Mouse (Mus musculus): ENCODE data around the gene Mrpl55.
"Not testable (repeated sequence)": the region's sequence is repeated elsewhere in the genome, so short reads cannot be mapped to it uniquely, and the experiment has no call there.

Mrpl55 gene

GRCm38 (mm10) chr11:59191231-59192058 is 10.8 kb upstream of the Mrpl55 start:
- DNase-seq (ENCODE audit: low spot score in 2 of 2), result peak; percentile 84 to 86

GRCm38 (mm10) chr11:59192059-59192386 is 10.3 kb upstream of the Mrpl55 start, which contains the start of gene Guk1:
Guk1 (minus strand) TSS chr11:59192212.
- DNase-seq (ENCODE audit: low spot score in 2 of 2), result no peak

GRCm38 (mm10) chr11:59196230-59196629 is 6.1 kb upstream of the Mrpl55 start:
- no peak for DNase-seq (ENCODE audit: low spot score in 2 of 2)

GRCm38 (mm10) chr11:59201216-59202002 is 877 bp upstream of the Mrpl55 start:
- DNase-seq (ENCODE audit: low spot score in 2 of 2), result no peak

- DNase-seq (ENCODE audit: low spot score in 2 of 2), result peak; percentile 86 to 88
Measured at GRCm38 (mm10) chr11:59208153-59208831, 6.0 kb downstream of the Mrpl55 start, which contains the start of gene 2310033P09Rik. 2310033P09Rik (plus strand) TSS chr11:59208321.

- peak; percentile 50 to 61 for DNase-seq (ENCODE audit: low spot score in 2 of 2)
Measured at GRCm38 (mm10) chr11:59209003-59209441, 6.7 kb downstream of the Mrpl55 start.

- no peak for DNase-seq (ENCODE audit: low spot score in 2 of 2)
Measured at GRCm38 (mm10) chr11:59209580-59209979, 7.3 kb downstream of the Mrpl55 start.

- DNase-seq (ENCODE audit: low spot score in 2 of 2), result no peak
Measured at GRCm38 (mm10) chr11:59210020-59210419, 7.7 kb downstream of the Mrpl55 start.

- not testable (repeated sequence) for DNase-seq (ENCODE audit: low spot score in 2 of 2)
Measured at GRCm38 (mm10) chr11:59211561-59211960, 9.3 kb downstream of the Mrpl55 start.

- not testable (repeated sequence) for DNase-seq (ENCODE audit: low spot score in 2 of 2)
Measured at GRCm38 (mm10) chr11:59212320-59212719, 10.0 kb downstream of the Mrpl55 start.

GRCm38 (mm10) chr11:59212892-59213494 is 10.7 kb downstream of the Mrpl55 start:
- DNase-seq (ENCODE audit: low spot score in 2 of 2), result no peak

GRCm38 (mm10) chr11:59216955-59217354 is 14.7 kb downstream of the Mrpl55 start:
- no peak for DNase-seq (ENCODE audit: low spot score in 2 of 2)

- DNase-seq (ENCODE audit: low spot score in 2 of 2), result peak in 1 of 2 experiments; percentile 68
Measured at GRCm38 (mm10) chr11:59218389-59218998, 16.2 kb downstream of the Mrpl55 start.

GRCm38 (mm10) chr11:59219064-59219463 is 16.8 kb downstream of the Mrpl55 start:
- no peak for DNase-seq (ENCODE audit: low spot score in 2 of 2)

- DNase-seq (ENCODE audit: low spot score in 2 of 2), result no peak
Measured at GRCm38 (mm10) chr11:59221604-59222003, 19.3 kb downstream of the Mrpl55 start.

GRCm38 (mm10) chr11:59222306-59222705 is 20.0 kb downstream of the Mrpl55 start:
- no peak for DNase-seq (ENCODE audit: low spot score in 2 of 2)

- no peak for DNase-seq (ENCODE audit: low spot score in 2 of 2)
Measured at GRCm38 (mm10) chr11:59224025-59224424, 21.7 kb downstream of the Mrpl55 start.

- DNase-seq (ENCODE audit: low spot score in 2 of 2), result no peak
Measured at GRCm38 (mm10) chr11:59224470-59224869, 22.2 kb downstream of the Mrpl55 start.

GRCm38 (mm10) chr11:59225167-59225566 is 22.9 kb downstream of the Mrpl55 start:
- DNase-seq (ENCODE audit: low spot score in 2 of 2), result no peak

GRCm38 (mm10) chr11:59226251-59226650 is 24.0 kb downstream of the Mrpl55 start:
- no peak for DNase-seq (ENCODE audit: low spot score in 2 of 2)
